Mouse (Mus musculus) myocyte (in vitro differentiated cells): ENCODE data around the gene Avpr2.

ENCODE experiments used
- CEBPB ChIP-seq: IDR thresholded peaks from 2 replicates; pipeline ENCODE4 v1.6.1; 2011; ENCODE audit warnings: mild to moderate bottlenecking, moderate library complexity; ENCODE audit not compliant: poor library complexity, insufficient read depth, severe bottlenecking
- E2F4 ChIP-seq: IDR thresholded peaks from one replicate; pipeline ENCODE4 v1.6.1; 2011; ENCODE audit warnings: mild to moderate bottlenecking, control low read depth, moderate library complexity; ENCODE audit not compliant: insufficient read depth
- POLR2AphosphoS2 ChIP-seq: IDR thresholded peaks from one replicate; pipeline ENCODE4 v1.6.1; 2011; ENCODE audit warnings: low read depth, control low read depth; ENCODE audit not compliant: insufficient read length

DNA sequence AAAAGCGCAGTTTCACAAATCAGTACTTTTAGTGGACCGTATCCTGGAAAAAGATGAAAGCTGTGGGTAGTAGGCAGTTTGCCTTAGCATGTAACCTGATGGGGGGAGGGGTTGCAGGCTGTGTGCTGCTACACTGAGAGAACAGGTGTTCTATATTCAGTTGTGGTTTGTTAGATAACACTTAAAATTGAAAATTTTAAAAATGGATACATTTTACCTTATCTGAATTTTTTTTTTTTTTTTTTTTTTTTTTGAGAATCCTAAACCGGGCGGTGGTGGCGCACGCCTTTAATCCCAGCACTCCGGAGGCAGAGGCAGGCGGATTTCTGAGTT lies 30.6 kb downstream of the Avpr2 start:
- TF ChIP-seq CEBPB: no peak
- no peak for TF ChIP-seq E2F4
- no peak for TF ChIP-seq POLR2AphosphoS2
